Mouse (Mus musculus): ENCODE measurements at regions not wholly inside any gene's neighbourhood (a gene's known extent, or its start where the extent isn't known, plus 50 kb on each side); places are given as distances from the start of the nearest gene placed in this dataset.

- TF ChIP-seq CTCF (IDR thresholded peaks at IDR 0.05; ENCODE audit: insufficient read depth, low read depth, low read length) (no peak), POLR2A (IDR thresholded peaks at IDR 0.05; ENCODE audit: insufficient read depth, low read depth, low read length) (no peak)
Observed at GRCm38 (mm10) chr13:99780751-99781460, 120.0 kb downstream of the Cartpt start.

Data from olfactory bulb, adult 2 months (tissue).